Mouse (Mus musculus) kidney, postnatal 0 days (tissue): ENCODE measurements at regions not wholly inside any gene's neighbourhood (a gene's known extent, or its start where the extent isn't known, plus 50 kb on each side); places are given as distances from the start of the nearest gene placed in this dataset.

Experiments used
- ATAC-seq: fragments of 200-750 bp; cut with Nextera tagmentation; replicated peaks from 2 replicates; pipeline ENCODE4 v1.8.0; 2017; ENCODE audit warnings: low read depth, moderate number of reproducible peaks, moderate TSS enrichment, moderate library complexity; ENCODE audit not compliant: low FRiP score
- DNase-seq: peaks from one replicate; pipeline ENCODE4 v3.0.0-alpha.2; 2016; ENCODE audit warnings: low spot score
- H3K27ac ChIP-seq: fragments of 300-500 bp; sonication (generic); 2 replicates; pipeline ENCODE4 v1.5.1; 2014; ENCODE audit warnings: mild to moderate bottlenecking
- H3K27me3 ChIP-seq: fragments of 300-500 bp; sonication (generic); 2 replicates; pipeline ENCODE4 v1.6.1; 2014; ENCODE audit warnings: low read length, mixed read lengths; ENCODE audit not compliant: insufficient read depth
- H3K36me3 ChIP-seq: fragments of 300-500 bp; sonication (generic); 2 replicates; pipeline ENCODE4 v1.6.1; 2014; ENCODE audit warnings: low read length, mixed read lengths; ENCODE audit not compliant: insufficient read depth
- H3K4me1 ChIP-seq: fragments of 300-500 bp; sonication (generic); replicated peaks from 2 replicates; pipeline ENCODE4 v1.6.1; 2014; ENCODE audit warnings: antibody characterized with exemption, low read length, mixed read lengths; ENCODE audit not compliant: insufficient read depth
- H3K4me2 ChIP-seq: fragments of 300-500 bp; sonication (generic); 2 replicates; pipeline ENCODE4 v1.6.1; 2014; ENCODE audit warnings: mild to moderate bottlenecking, low read length, moderate library complexity, mixed read lengths
- H3K4me3 ChIP-seq: fragments of 300-500 bp; sonication (generic); replicated peaks from 2 replicates; pipeline ENCODE4 v1.5.1; 2014; ENCODE audit warnings: low read depth, low read length
- H3K9ac ChIP-seq: fragments of 300-500 bp; sonication (generic); 2 replicates; pipeline ENCODE4 v1.6.1; 2014; ENCODE audit warnings: low read depth, low read length
- H3K9me3 ChIP-seq: fragments of 300-500 bp; sonication (generic); replicated peaks from 2 replicates; pipeline ENCODE4 v1.6.1; 2016; ENCODE audit warnings: low read length, inconsistent platforms, mixed read lengths
- CTCF ChIP-seq: IDR thresholded peaks from 2 replicates; pipeline ENCODE4 v1.5.1; 2016; ENCODE audit warnings: antibody characterized with exemption, low read depth, mild to moderate bottlenecking, moderate library complexity
- WGBS: fragments of 180-500 bp; shearing (Covaris S2); extraction: QIAGEN DNeasy Blood & Tissue Kit; methylation state at CpG from one replicate; pipeline ENCODE4 v1.1.7; 2014; 5-methylcytosine and 5-hydroxymethylcytosine counted together

GRCm38 (mm10) chr5:40294868-40295693, 539.8 kb upstream of the Hs3st1 start:
- Histone ChIP-seq H3K36me3 (no peaks in the 10 kb centered on the region), H3K9me3 (no peaks in the 10 kb centered on the region), H3K4me1 (no peaks in the 10 kb centered on the region), H3K27ac (no peak overlapping the region), H3K9ac (no peak overlapping the region), H3K4me2 (no peak overlapping the region), H3K4me3 (no peak overlapping the region), H3K27me3 (no peaks in the 10 kb centered on the region)
- DNase-seq: no peak
- ATAC-seq: no peak
- WGBS: 86% methylated on average over 3 of the region's 3 CpGs
- no peak for TF ChIP-seq CTCF

GRCm38 (mm10) chr5:40282330-40282729, 527.1 kb upstream of the Hs3st1 start:
- WGBS: 43% methylated on average over 2 of the region's 2 CpGs
- no peak overlapping the region for H3K9ac ChIP-seq
- no peaks in the 10 kb centered on the region for H3K4me1 ChIP-seq
- no peaks in the 10 kb centered on the region for H3K36me3 ChIP-seq
- H3K4me2 ChIP-seq: no peak overlapping the region
- no peak overlapping the region for H3K27ac ChIP-seq
- DNase-seq: peak; percentile 3
- no peak for ATAC-seq
- no peak overlapping the region for H3K4me3 ChIP-seq
- no peaks in the 10 kb centered on the region for H3K9me3 ChIP-seq
- peak; percentile 53 for TF ChIP-seq CTCF
- no peaks in the 10 kb centered on the region for H3K27me3 ChIP-seq

GRCm38 (mm10) chr5:40246664-40247063, 491.4 kb upstream of the Hs3st1 start:
- ATAC-seq (no peak), DNase-seq (no peak)
- Histone ChIP-seq H3K4me2 (no peak overlapping the region), H3K9ac (no peak overlapping the region), H3K4me3 (no peak overlapping the region), H3K4me1 (no peaks in the 10 kb centered on the region), H3K9me3 (no peaks in the 10 kb centered on the region), H3K27me3 (no peaks in the 10 kb centered on the region), H3K27ac (no peak overlapping the region), H3K36me3 (no peaks in the 10 kb centered on the region)
- 69% methylated on average over 3 of the region's 3 CpGs for WGBS
- TF ChIP-seq CTCF: no peak
